Mouse (Mus musculus): ENCODE measurements at regions not wholly inside any gene's neighbourhood (a gene's known extent, or its start where the extent isn't known, plus 50 kb on each side); places are given as distances from the start of the nearest gene placed in this dataset.

DNA sequence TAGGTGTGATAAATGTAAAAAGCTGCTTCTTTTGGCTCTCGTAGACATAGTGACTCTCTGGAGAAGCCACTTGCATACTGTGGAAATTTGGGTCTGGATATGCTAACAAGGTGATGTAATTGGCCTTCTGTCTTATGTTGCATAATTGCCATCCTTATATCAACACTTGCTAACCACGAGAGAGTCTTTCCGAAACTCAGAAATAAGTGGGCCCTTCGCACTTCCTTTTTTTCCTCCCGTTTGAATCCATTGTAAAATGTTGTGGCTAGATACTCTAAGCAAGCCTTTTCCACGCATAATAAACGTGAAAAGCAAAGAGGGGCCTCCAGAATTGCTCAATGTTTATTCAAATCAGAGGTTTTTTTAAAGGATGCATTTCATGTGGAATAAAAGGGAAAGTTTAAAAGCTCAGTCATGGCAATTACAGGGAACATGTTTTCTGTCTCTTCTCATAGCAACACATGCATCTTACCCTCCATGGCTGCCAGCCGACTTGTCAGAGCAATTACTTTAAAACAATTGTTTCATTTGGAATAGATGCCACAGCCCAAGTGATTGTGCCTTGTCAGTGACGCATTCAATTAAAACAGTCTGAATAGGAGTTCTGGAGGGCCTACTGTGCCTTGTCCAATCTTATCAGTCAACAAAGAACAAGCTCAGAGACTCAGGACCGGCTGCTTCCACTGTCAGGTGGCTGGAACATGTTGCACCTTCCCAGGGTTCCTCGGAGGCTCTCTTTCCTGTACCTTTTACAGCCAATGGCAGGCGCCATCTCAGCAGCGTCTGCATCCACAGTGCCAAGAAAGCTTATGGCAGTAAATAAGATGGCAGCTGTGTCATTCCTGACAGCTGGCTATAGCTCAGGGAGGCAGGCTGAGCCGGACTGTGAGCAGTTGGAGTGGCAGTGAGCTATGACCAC lies 680.7 kb downstream of the Stpg2 start:
- peak; percentile 89 for ATAC-seq (replicated peaks; ENCODE audit: poor library complexity)

- peak; percentile 32 for ATAC-seq (replicated peaks; ENCODE audit: poor library complexity)
These were observed 681.8 kb downstream of the Stpg2 start for GRCm38 (mm10) chr3:139887265-139887664.

GRCm38 (mm10) chr3:139888537-139888936 lies 683.0 kb downstream of the Stpg2 start:
- ATAC-seq (replicated peaks; ENCODE audit: poor library complexity): peak; percentile 42

GRCm38 (mm10) chr3:139890186-139890585 lies 684.7 kb downstream of the Stpg2 start:
- no peak for ATAC-seq (replicated peaks; ENCODE audit: poor library complexity)

- ATAC-seq (replicated peaks; ENCODE audit: poor library complexity): no peak
These were observed 692.4 kb downstream of the Stpg2 start for GRCm38 (mm10) chr3:139897894-139898293.

DNA sequence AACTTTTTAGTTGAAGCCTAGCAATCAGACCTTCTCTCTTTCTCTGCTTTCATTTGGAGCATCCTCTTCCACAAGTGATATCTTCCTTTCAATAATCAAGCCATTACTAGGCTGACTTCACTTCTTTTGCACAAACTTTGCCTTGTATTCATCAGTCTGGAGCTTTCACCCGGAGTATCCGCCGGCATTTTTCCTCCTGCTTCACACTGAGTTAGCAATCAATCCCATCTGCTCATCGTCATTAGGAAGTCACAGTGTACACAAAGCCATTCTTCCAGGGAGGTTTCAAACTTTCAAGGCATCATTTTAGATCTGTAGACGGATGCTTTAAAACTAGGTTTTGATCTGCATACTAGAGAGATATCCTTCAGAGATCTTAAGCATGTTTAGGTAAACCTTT lies 693.7 kb downstream of the Stpg2 start:
- no peak for ATAC-seq (replicated peaks; ENCODE audit: poor library complexity)

DNA sequence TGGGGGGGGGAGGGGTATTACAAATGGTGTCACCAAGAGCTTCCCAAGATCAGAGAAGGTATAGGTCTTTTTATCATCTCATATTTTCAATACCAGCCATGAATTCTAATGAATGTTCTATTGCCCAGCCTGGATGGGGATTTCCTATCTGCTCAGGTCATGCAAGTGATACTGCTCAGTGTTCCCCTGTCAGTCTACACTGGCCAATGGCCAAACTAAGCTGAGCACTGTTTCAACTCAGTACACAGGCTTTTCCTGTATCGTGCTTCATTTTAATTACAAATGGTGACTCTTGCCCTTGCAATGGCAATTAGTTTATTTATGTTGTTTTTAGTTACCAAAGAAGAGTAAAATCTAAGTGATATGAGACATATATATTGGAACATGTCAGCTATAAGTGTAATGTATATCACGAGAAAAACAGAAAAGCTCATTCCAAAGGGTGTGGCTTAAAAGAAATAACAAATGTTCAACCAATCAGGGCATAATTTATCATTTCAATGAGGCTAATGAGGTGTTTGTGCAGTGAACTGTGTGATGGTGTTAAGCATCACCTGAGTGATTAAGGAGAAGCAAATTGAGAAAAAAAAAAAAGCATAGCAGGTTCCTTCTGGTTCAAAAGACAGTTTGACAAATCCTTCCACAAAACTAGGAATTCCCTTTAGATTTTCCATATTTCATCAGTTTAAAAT lies 708.3 kb downstream of the Stpg2 start:
- ATAC-seq (replicated peaks; ENCODE audit: poor library complexity): no peak

DNA sequence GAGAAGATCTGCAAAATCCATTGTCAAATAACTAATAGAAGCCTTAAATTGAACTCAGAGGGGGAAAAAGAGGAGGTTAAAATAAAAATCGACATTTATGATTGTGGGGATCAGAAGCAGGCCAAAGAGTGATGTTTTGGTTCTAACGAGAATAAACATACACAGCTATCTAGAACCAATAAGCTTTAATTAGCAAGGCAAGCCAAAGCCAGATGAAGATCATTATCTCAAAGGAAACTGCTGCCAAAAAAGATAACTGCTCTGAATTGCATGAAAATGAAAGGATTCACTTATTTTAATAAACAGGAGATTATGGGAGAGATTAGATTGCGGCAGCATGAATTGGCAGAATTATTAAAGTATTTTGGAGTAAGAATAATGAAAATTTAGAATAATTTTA lies 716.8 kb downstream of the Stpg2 start:
- no peak for ATAC-seq (replicated peaks; ENCODE audit: poor library complexity)

DNA sequence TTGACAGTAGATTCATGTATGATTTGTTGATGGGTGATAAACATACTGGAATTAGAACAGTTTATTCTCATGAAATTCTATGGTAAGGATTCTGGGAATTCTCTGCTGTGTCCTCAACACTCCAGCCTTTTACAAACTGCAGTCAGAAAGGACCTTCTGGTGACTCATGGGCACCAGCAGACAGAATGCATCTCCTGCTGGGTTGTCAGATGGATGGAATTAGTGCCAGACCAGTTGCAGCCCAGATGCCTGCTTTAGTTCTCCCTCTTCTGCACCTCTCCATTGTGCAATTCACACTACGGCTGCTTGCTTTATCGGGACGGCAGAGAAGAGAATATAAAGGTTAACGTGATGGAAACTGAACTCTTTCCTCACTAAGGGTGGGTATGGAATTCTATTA lies 727.5 kb downstream of the Stpg2 start:
- no peak for ATAC-seq (replicated peaks; ENCODE audit: poor library complexity)

- ATAC-seq (replicated peaks; ENCODE audit: poor library complexity): peak; percentile 59
These were observed 740.7 kb downstream of the Stpg2 start for GRCm38 (mm10) chr3:139946209-139946608.

- ATAC-seq (replicated peaks; ENCODE audit: poor library complexity): peak; percentile 95
These were observed 741.8 kb downstream of the Stpg2 start for GRCm38 (mm10) chr3:139947247-139947646.

DNA sequence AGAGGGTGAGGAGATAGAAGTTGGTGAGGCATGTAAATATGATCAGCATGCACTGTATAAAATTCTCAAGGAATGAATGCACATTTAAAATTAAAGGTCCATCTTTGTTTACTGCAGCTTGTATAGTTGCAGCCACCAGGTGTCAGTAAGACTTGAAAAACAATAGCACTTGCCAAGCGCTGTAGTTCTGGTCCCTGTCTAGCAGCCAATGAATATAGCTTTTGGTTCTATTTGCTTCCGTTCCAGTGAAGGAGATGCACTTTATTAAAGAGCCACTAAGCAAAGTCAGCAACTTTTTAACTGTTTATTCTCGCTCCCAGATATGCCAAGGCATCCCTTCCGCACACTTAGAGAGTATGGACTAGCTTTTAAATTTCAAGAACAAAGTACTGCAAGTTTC lies 743.6 kb downstream of the Stpg2 start:
- 0 out of 2 replicates have a peak, but pooled peaks have one; percentile 33 for ATAC-seq (replicated peaks; ENCODE audit: poor library complexity)

DNA sequence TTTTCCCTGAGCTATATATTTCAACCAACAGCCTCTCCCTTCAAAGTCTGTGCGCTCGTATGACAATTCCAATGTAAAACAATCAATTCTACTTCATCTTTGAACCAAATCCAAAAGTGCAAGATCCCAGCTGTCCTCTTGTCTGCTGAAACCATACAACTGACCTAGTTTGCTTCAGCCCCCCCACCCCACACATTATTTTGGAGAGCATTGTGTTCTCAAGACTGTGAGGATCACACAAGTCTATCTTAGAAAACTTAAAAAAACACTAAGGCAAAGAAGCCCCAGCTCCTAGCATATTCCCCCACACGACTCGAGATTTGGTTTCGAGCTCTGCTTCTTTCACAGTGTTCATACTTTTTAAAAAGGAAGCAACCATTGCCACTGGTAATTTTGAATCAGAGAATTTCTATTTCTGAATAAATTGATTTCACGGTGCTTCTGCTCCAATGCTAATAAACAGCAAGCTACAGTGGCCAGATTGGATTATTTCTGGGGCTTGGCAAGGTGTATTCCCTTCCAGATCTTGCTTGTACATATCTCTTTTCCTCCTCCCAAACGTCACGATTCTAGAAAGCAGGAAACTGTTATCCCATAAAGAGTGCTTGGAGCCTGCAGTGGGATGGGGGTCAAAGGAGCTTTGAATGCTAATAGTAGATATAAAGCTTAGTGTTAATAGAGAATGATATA lies 744.7 kb downstream of the Stpg2 start:
- no peak for ATAC-seq (replicated peaks; ENCODE audit: poor library complexity)

- no peak for ATAC-seq (replicated peaks; ENCODE audit: poor library complexity)
These were observed 746.0 kb downstream of the Stpg2 start for GRCm38 (mm10) chr3:139951516-139951915.

- no peak for ATAC-seq (replicated peaks; ENCODE audit: poor library complexity)
These were observed 772.7 kb downstream of the Stpg2 start for GRCm38 (mm10) chr3:139978172-139978571.

GRCm38 (mm10) chr3:139985830-139986481 lies 780.5 kb downstream of the Stpg2 start:
- no peak for ATAC-seq (replicated peaks; ENCODE audit: poor library complexity)

DNA sequence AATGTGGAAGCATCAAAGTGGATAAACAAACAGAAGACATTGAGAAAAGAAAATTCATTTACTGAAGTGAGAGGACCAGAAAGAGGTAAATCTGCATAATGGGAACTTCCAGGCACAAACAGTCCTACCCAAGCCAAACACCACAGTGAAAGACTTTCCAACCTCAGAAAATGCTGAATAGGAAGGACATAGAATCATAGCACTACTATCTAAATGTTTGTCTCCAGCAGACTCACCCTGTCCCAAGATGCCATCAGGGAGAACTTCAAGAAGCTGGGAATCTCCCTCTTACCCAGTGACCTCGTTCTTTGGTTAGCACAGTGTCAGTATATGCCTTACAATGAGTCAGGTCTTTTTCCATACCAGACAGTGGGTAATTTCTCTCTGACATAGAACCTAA lies 783.4 kb downstream of the Stpg2 start:
- ATAC-seq (replicated peaks; ENCODE audit: poor library complexity): no peak

DNA sequence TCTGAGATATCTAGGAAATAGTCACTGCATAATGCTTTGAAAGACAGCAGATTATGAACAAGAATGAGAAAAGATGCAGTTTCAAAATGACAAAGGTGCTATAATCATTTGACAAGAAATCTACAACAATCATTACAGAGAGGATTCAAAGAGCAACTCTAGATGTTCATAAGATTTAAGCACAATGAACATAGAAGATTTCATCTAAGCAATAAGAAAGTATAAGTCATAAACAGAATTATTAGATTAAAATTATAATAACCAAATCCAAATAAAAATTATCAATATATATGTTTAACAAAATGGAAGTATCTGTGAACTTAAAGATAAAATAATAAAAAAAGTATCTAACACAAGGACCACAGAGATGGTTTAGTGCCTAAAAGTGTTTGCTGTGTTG lies 783.9 kb downstream of the Stpg2 start:
- ATAC-seq (replicated peaks; ENCODE audit: poor library complexity): no peak

DNA sequence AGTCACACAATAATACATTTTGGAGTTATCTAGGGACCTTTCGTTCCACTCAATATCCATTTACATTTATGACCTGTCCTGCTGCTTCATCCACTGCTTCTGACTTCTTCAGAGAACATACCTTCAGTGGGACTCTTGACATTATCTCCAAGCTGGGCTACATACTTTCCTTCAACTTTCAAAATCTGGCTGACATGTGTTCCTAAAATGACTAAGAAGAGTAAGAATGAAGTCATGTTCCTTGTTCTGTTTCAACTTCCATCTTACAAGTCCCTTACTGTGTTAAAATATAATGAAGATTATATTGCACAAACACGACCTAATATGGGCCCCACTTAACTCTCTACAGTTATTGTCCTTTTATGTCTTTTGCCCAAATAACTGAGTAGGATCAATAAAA lies 807.0 kb downstream of the Stpg2 start:
- no peak for ATAC-seq (replicated peaks; ENCODE audit: poor library complexity)

DNA sequence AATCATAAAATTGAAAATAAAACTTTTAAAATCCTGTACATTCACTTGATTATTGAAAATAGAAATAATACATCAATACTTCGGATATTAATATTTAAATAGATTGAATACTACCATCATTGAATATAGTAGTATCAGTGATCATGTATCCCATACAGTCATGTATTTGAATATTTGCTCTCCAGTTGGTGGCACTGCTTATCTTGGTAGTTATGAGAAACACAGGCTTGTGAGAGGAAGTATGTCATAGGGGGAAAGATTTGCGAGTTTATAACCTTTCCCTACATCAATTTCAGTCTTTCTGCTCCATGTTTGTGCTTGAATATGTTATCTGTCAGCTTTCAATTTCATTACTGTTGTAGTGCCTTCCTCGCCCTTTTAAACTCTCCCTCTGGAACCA lies 828.6 kb downstream of the Stpg2 start:
- no peak for ATAC-seq (replicated peaks; ENCODE audit: poor library complexity)

- no peak for ATAC-seq (replicated peaks; ENCODE audit: poor library complexity)
These were observed 829.6 kb downstream of the Stpg2 start for GRCm38 (mm10) chr3:140035142-140035541.
